Mouse (Mus musculus) lung, adult 18-20 months (tissue): Measurements from ENCODE around the gene Fam20a.
"Not testable (repeated sequence)": the region's sequence is repeated elsewhere in the genome, so short reads cannot be mapped to it uniquely, and the experiment has no call there.

Experiments
- DNase-seq, 2 experiments: peaks; one replicate each; pipeline ENCODE4 v3.0.0; 2022; ENCODE audit warnings: mixed read lengths in 2 of 2

Fam20a gene

DNA sequence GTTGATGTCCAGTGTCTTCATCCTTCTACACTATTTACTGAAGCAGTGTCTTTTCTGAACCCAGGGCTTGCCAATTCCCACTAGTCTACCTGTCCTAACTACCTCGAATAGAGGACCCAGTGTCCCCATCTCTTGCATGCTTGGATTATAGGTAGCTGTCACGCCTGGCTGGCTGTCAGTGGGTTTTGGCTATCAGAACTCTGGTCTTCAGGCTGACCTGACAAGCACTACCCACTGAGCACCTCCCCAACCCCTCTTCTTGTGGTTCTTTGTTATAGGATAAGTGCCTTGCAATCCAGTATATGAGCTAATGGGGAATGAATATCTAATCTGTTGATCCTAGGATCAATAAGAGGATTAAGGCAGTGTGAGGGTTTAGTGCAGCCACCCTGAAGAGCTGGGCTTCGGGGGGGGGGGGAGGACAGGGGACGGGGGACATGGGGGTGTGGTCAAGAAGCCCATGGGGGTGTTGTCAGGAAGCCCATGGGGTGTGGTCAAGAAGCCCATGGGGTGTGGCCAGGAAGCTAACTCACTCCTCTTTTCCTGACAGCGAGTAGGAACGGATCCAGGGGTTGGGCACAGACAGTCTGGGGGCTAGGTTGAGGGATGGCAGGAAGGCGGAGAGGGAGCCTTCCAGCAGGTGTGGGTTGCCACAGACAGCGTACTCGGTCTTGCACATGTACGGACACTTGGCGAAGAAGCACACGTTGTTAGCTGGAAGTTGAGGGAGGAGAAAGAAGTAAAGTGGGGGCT is 45.3 kb downstream of the Fam20a start:
- DNase-seq = peak in 1 of 2 experiments; percentile 20

DNA sequence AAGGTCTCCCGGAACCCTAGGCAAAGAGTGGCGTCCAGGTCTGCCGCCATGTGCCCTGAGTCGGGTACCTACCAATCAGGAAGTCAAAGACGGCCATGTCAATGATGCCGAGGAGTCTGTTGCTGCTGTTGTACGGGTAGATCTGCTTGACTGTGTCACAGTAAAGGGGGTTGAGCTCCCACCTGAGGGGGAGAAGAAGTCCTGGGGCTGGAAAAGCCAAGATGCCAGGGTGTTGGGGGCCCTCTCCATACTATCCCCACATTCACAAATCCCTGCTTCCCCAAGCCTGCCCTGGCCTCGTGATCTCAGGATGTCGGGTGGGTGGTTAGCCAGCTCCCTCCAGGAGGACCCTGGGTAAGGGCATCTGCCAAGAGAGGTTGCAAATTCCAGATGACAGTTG is 46.3 kb downstream of the Fam20a start:
- no peak for DNase-seq

GRCm38 (mm10) chr11:109675208-109675607 is 46.9 kb downstream of the Fam20a start:
- no peak for DNase-seq

DNA sequence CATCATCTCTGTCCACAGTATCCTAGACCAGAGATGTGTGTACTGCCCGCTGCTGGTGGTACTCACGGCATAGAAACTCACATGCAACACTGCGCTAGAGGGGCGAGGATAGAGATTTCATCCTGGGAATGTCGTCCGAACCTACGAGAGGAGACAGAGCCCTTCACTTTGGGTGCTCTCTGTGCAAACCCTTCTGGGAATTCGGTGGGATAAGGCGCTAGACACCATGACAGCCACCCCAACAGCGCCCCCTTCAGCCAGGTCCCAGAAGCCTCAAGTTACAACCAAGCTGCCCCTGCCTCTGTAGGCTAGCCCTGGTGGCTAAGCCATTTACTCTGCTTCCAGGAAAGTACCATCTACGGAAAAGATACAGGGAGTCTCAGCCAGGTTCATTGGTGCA is 47.5 kb downstream of the Fam20a start:
- DNase-seq = no peak

GRCm38 (mm10) chr11:109673741-109674140 is 48.3 kb downstream of the Fam20a start:
- DNase-seq = no peak

DNA sequence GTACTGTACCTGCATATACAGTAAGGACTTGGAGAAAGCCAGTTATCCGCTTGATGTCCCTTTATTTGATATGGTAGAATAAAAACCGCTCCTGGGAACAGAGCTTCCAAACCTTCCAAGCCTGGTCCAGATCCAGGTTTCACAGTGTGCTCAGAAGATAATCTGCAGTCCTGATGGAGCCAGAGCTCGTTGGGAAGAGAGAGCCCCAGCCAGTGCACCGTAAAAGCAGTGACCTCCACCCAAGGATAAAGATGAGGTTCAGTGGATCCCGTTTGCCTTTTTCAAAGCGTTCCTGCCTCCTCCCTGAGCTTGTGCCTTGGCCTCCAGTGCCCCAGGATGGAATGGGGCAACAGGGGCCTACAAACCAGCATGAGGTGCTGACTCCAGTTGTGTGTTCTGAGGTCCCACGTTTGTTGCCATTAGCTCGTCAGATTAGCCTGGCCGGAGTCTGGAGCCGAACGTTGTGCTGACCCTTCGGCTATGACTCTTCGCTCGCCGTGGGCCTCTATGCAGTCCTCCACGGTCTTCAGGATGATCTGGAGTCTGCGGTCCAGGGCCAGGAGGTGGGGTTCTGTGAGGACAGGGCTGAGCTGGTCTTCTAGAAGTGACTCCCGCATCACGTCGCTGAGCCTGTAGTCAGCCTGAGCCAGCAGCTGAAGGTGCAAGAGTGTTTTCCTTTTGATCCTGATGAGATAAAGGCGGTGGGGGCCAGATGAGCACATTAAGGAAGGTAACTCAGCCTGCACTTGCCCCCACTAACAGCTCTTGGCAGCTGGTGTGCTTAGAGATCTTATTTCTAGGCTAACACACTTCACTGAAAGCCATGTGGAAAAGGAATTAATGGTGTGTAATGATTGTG is 49.0 kb downstream of the Fam20a start:
- no peak for DNase-seq

- DNase-seq = no peak
These were observed 49.7 kb downstream of the Fam20a start for GRCm38 (mm10) chr11:109672396-109672795.

DNA sequence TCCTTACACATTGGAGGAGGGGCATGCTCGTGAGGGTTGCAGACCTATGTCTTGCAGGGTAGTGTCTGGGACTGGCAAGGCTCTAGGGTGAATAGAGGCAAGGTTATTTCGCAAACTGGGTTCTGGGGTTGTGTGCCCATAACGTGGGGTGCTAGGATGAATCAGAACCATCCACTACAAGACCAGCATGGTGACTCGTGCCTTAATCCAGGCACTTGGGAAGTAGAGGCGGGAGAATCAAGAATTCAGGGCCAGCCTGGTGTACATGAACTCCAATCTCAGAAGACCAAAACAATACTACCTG is 50.1 kb downstream of the Fam20a start:
- DNase-seq = no peak

- no peak for DNase-seq
These were observed 50.7 kb downstream of the Fam20a start for GRCm38 (mm10) chr11:109671136-109672020.

DNA sequence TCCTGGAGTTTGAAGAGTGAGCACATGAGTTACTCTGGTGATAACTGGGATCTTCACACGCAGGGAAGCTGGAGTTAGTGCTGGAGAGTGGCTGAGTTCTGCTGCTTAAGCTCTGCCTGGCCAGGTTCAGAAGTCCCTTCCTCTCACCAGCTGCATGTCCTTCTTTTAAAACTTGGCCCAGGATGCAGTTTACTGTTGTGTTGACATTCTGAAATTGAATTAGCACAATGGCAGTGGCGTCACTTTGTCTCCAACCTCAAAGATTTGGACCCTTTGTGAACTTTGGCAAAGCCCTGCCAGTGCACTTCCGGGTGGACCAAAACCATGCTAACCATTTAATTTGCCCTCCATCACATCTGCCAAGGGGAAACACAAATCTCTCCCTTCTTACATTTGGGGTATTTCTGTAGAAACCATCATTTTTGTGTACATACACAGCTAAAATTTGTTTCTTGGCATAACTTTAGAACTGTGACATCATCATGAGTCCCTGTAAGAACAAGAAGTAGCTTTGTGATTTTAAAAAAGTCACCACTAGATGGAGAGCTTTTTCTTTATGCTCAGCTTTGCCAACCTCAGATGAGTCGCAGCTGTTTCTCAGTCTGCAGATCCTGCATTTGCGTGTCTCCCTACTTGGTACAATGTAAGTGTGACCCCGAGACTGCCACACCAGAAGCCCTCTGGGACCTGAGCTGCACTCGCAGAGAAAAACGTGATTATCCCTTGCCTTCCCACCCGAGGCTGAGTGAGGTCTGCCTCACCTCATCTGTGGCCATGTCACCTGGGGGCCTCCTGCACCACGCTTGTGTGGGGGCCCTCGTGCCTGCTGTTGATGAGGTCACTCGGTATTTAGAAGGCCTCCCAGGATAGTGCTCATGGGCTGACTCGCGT is 51.8 kb downstream of the Fam20a start:
- no peak for DNase-seq

GRCm38 (mm10) chr11:109669149-109669708 is 52.9 kb downstream of the Fam20a start:
- no peak for DNase-seq

DNA sequence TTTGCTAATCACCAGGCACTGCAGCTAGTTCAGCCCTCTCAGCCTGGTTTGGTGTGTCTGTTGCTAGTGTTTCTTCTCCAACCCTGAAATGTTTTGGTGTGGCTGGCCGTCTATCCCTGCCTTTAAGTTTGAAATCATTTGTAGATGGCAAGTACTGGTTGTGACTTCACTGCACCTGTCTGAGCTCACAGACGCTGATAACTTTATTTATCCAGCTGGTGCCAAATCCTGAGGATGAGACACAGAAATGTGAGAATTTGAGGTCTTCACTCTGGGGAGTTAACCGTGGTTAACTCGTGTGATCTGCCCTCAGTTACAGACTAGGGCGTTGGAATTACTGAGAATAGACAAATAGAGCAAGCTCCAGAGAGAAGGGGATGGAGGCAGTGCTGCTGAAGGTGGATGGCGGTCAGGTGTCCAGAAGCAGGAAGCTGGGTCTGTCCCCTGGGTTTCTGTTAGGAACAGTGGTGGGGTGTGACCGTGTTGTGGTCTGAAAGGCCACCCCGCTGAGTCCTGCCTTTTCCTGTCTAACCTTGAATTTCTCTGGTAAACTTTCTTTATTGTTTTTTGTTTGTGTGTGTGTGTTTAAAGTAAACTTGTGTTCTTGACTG is 53.9 kb downstream of the Fam20a start:
- no peak for DNase-seq

DNA sequence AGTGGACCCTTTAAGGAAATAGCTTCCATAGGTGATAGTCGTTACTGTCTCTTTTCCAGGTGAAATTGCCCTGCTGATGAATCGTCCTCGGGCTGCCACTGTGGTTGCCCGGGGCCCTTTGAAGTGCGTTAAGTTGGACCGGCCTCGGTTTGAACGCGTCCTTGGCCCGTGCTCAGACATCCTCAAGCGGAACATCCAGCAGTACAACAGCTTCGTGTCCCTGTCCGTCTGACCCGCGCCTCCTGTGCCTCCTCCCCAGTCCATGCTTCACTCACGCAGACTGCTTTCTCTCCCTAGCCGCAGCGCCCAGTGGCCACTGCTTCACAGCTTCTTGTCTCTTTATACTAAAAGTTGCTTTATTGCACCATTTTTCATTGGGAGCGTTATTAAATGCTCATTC is 54.7 kb downstream of the Fam20a start:
- DNase-seq = no peak

GRCm38 (mm10) chr11:109666411-109666810 is 55.7 kb downstream of the Fam20a start:
- DNase-seq = no peak

GRCm38 (mm10) chr11:109665424-109665823 is 56.7 kb downstream of the Fam20a start:
- DNase-seq = no peak

GRCm38 (mm10) chr11:109664293-109664692 is 57.8 kb downstream of the Fam20a start:
- no peak for DNase-seq

GRCm38 (mm10) chr11:109660526-109660925 is 61.6 kb downstream of the Fam20a start:
- DNase-seq = not testable (repeated sequence)

DNA sequence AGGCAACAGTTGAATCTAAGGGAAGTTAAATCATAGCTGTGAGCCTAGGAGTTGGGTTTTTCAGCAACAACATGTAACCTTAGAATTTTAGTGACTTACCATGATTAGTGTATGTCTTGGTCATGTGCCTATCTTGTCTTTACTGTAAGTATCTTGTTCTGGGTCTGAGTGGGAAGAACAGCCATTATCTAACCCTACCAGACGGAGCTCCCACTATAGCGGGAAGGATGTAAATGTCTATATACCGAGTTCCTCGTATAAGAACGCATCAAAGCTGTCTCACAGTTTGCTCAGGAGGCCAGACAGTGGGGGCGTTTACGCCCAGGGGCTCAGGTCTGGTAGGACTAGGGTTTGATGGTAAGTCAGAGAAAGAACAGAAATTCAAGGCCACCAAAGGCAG is 65.8 kb downstream of the Fam20a start:
- no peak for DNase-seq

DNA sequence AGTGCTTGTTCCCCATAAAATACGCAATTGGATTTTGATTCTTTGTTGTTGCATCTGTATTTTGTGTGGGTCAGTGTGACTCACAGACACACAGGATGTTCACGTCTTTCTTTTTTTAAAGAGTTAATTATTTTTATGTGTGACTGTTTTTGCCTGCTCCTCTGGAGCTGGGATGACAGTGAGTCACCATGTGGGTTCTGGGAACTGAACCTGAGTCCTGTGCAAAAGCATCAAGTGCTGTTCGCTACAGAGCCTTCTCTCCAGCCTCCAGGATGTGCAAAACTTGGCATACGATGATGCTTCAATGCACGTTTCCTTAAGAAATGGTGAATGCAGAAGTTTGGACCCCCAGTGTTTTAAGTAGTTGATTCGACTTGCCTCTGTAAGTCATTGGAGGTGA is 67.5 kb downstream of the Fam20a start:
- DNase-seq = no peak

GRCm38 (mm10) chr11:109653201-109653600 is 68.9 kb downstream of the Fam20a start:
- DNase-seq = peak in 1 of 2 experiments; percentile 26

DNA sequence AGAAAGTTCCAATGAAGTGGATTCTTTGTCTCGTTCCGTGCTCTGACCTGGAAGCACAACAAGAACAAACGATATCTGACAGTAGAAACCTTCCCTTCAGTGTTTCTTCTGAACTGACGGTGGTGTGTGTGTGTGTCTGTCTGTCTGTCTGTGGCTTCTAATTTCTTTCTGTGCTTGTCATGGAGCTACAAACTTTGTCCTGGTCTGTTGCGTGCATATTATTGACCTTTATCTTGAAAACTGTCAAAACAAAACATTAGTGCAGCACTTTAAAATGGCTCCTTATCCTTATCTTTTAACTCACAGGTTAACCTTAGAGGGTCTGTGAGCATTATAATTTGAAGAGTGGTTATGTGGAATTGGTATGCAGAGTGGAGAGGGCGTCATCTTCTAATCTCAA is 69.6 kb downstream of the Fam20a start:
- no peak for DNase-seq
